Mouse (Mus musculus): ENCODE data around the gene Mapk8ip3.

Gene Mapk8ip3

DNA sequence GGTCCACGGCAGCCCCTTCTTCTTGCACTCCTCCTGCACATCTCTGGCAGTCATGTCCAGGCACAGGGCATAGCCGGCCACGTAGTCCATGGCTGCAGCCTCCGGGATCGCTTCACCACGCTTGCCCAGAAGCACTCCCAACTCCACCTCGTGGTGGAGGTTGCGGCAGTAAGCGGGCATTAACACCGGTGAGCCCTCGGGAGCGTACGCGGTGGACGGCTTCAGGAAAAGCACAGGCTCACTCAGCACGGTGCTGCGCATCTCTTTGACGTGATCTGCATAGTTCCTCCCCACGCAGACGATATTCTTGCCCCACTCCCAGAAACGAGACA, 87.1 kb downstream of the Mapk8ip3 start:
- no peak for DNase-seq (ENCODE audit: low read depth)

DNA sequence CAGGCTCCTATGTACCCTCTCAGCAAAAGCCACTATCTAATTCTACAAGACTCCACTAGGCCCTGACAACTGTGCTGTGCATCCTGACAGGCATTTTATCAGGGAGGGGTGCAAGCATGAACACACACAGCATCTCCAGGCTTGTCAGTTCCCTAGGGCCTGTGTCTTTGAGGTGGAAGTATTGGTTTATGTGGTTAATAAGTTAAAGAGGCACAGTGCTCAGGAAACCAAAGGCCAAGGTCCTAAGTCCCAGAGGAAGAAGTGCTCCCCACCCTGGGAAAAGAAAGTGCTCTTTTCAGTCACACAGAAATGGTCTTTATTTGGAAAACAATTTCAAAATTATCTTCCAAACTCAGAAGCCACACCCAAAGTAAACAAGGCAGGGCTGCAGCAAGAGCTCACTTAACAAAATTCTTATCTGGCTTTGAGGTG, 88.2 kb downstream of the Mapk8ip3 start:
- peak; percentile 34 for DNase-seq (ENCODE audit: low read depth)

DNA sequence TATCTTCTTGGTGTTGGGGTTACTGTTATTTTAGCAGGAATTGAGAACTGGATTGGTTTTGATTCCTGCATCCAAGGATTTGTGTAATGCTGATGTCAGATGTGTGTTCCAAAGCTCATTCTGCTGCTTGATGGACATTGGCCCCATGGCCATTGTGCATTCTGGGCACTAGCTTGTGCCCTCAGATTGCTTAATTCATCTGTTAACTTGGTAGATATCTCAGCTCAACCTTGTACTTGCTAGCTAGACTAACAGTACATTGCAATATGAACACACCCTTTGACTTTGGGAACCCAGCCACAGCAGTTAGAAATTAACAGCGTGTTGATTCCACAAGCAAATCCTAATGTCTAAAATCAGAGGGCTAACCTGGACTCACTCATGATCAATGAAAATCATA, 89.4 kb downstream of the Mapk8ip3 start:
- DNase-seq (ENCODE audit: low read depth): no peak

DNA sequence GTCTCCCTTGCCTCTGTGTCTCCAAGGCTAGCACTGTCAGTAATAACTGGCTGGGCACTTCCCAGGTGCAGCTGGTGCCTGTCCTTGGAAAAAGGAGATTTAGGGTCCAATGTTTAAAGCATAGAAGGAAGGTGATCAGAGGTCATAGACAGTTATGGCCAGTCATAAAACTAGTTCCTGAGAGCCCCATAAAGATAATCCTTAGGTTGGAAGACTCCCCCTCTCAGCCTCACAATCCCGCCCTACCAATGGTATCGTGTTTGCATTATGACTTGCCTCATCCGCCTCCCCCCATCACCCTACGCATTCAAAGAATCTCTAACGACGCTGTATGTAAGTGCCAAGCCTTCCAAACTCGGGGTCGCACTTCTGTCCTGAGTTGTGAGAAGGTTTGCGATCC, 92.3 kb downstream of the Mapk8ip3 start:
- no peak for DNase-seq (ENCODE audit: low read depth)

DNA sequence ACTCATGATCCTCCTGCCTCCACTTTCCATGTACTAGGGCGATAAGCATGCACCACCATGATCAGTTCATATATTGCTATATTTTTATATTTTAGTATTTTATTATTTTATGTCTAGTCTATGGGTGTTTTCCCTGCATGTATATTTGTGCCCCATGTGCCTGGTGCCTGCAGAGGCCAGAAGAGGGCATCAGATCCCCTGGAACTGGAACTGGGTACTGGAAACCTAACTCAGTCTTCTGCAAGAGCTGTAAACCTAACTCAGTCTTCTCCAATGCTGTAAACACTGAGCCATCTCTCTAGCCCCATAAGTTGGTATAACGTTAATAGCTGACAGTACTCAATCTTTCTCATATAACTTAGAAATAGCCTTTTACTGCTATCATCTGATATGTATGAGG, 94.1 kb downstream of the Mapk8ip3 start:
- DNase-seq (ENCODE audit: low read depth): peak; percentile 54
